Mouse (Mus musculus) CH12.LX (cell line): ENCODE measurements around the gene Ank2. TPM values are rescaled to one million over a fixed set of nuclear protein-coding genes. Genes with fewer than 3 reads are reported as not detected.

Experiments used
- DNase-seq: peaks from one replicate; pipeline ENCODE4 v3.0.0-alpha.2; 2013; ENCODE audit errors: extremely low read depth
- H3K27ac ChIP-seq: 2 replicates; pipeline ENCODE4 v1.5.1; 2012; ENCODE audit warnings: low read depth, mild to moderate bottlenecking, control low read depth, moderate library complexity; ENCODE audit not compliant: insufficient read depth
- H3K27me3 ChIP-seq: replicated peaks from 2 replicates; pipeline ENCODE3; 2012; ENCODE audit warnings: inconsistent platforms
- H3K36me3 ChIP-seq, 2 experiments: replicated peaks in 1 of 2; 2 replicates each; pipeline versions ENCODE3 to v1.6.1; 2012; ENCODE audit warnings: inconsistent platforms in 1 of 2, low read length in 1 of 2, mild to moderate bottlenecking in 1 of 2, mixed read lengths in 1 of 2, moderate library complexity in 1 of 2; ENCODE audit not compliant: control insufficient read depth in 1 of 2, insufficient read depth in 1 of 2
- H3K4me1 ChIP-seq, 2 experiments: 2 replicates each; pipeline ENCODE4 v1.6.1; 2012; ENCODE audit warnings: inconsistent platforms in 1 of 2, moderate library complexity in 1 of 2; ENCODE audit not compliant: insufficient read depth in 2 of 2, control insufficient read depth in 1 of 2
- H3K4me2 ChIP-seq: 2 replicates; pipeline ENCODE4 v1.6.1; 2012; ENCODE audit warnings: low read depth, mild to moderate bottlenecking, control low read depth; ENCODE audit not compliant: poor library complexity, insufficient read depth, severe bottlenecking
- H3K4me3 ChIP-seq, 3 experiments: fragments of 150-350 bp in 1 of 3; sonication (generic) in 1 of 3; replicated peaks in 1 of 3; 2 replicates each; pipeline versions ENCODE3 to v1.5.1; 2011 to 2012; ENCODE audit warnings: low read depth in 2 of 3, low read length in 2 of 3, mild to moderate bottlenecking in 2 of 3, moderate library complexity in 2 of 3, control low read depth in 1 of 3, improper control_type of control experiment in 1 of 3, inconsistent platforms in 1 of 3, mixed read lengths in 1 of 3; ENCODE audit not compliant: poor library complexity in 1 of 3
- H3K79me2 ChIP-seq: replicated peaks from 2 replicates; pipeline ENCODE4 v1.6.1; 2012; ENCODE audit warnings: mild to moderate bottlenecking, moderate library complexity; ENCODE audit not compliant: control insufficient read depth, poor library complexity, insufficient read depth, severe bottlenecking; ENCODE audit errors: extremely low read depth
- H3K9ac ChIP-seq: 2 replicates; pipeline ENCODE4 v1.6.1; 2012; ENCODE audit warnings: low read depth, mild to moderate bottlenecking, control low read depth, moderate library complexity; ENCODE audit not compliant: insufficient read depth
- H3K9me3 ChIP-seq: replicated peaks from 2 replicates; pipeline ENCODE3; 2012; ENCODE audit warnings: low read length, inconsistent platforms, mixed read lengths
- CHD1 ChIP-seq: IDR thresholded peaks from 2 replicates; pipeline ENCODE4 v1.6.1; 2012; ENCODE audit warnings: low read depth, low read length, improper control_type of control experiment, inconsistent platforms
- CHD2 ChIP-seq: IDR thresholded peaks from 2 replicates; pipeline ENCODE4 v1.6.1; 2011; ENCODE audit warnings: low read length, improper control_type of control experiment
- CTCF ChIP-seq, 2 experiments: IDR thresholded peaks in 1 of 2; conservative IDR thresholded peaks in 1 of 2; 2 replicates each; pipeline ENCODE4 v1.5.1; 2011 to 2012; ENCODE audit warnings: low read depth in 2 of 2, low read length in 2 of 2, improper control_type of control experiment in 1 of 2, inconsistent platforms in 1 of 2, mild to moderate bottlenecking in 1 of 2, moderate library complexity in 1 of 2
- E2F4 ChIP-seq: IDR thresholded peaks from 2 replicates; pipeline ENCODE4 v1.6.1; 2011; ENCODE audit warnings: low read depth, low read length, improper control_type of control experiment; ENCODE audit not compliant: insufficient replicate concordance
- ELF1 ChIP-seq: IDR thresholded peaks from 2 replicates; pipeline ENCODE4 v1.6.1; 2014; ENCODE audit warnings: low read depth, mild to moderate bottlenecking, inconsistent platforms, low read length, improper control_type of control experiment
- ETS1 ChIP-seq: conservative IDR thresholded peaks from 2 replicates; pipeline ENCODE4 v1.6.1; 2012; ENCODE audit warnings: low read depth, mild to moderate bottlenecking, inconsistent platforms, low read length, improper control_type of control experiment, moderate library complexity
- GABPA ChIP-seq: IDR thresholded peaks from 2 replicates; pipeline ENCODE4 v1.6.1; 2012; ENCODE audit warnings: low read depth, low read length, improper control_type of control experiment, inconsistent platforms; ENCODE audit not compliant: insufficient replicate concordance
- JUN ChIP-seq: IDR thresholded peaks from 2 replicates; pipeline ENCODE4 v1.6.1; 2011; ENCODE audit warnings: low read depth, mild to moderate bottlenecking, low read length, improper control_type of control experiment, moderate library complexity; ENCODE audit not compliant: insufficient read depth
- JUND ChIP-seq: conservative IDR thresholded peaks from 2 replicates; pipeline ENCODE4 v1.6.1; 2011; ENCODE audit warnings: low read depth, low read length, improper control_type of control experiment
- KAT2A ChIP-seq: IDR thresholded peaks from 2 replicates; pipeline ENCODE4 v1.6.1; 2012; ENCODE audit warnings: low read length, improper control_type of control experiment, inconsistent platforms; ENCODE audit not compliant: insufficient replicate concordance
- MAFK ChIP-seq: IDR thresholded peaks from 2 replicates; pipeline ENCODE4 v1.6.1; 2011; ENCODE audit warnings: low read length, improper control_type of control experiment; ENCODE audit not compliant: insufficient replicate concordance
- MAX ChIP-seq: IDR thresholded peaks from 2 replicates; pipeline ENCODE4 v1.6.1; 2011; ENCODE audit warnings: low read length, improper control_type of control experiment
- MXI1 ChIP-seq: IDR thresholded peaks from 2 replicates; pipeline ENCODE4 v1.6.1; 2011; ENCODE audit warnings: mild to moderate bottlenecking, low read depth, low read length, improper control_type of control experiment
- MYC ChIP-seq: IDR thresholded peaks from 2 replicates; pipeline ENCODE4 v1.6.1; 2011; ENCODE audit warnings: low read depth, mild to moderate bottlenecking, improper control_type of control experiment, low read length
- NELFE ChIP-seq: IDR thresholded peaks from 2 replicates; pipeline ENCODE4 v1.6.1; 2011; ENCODE audit warnings: low read depth, low read length, improper control_type of control experiment
- NRF1 ChIP-seq: IDR thresholded peaks from 2 replicates; pipeline ENCODE4 v1.6.1; 2014; ENCODE audit warnings: low read depth, mild to moderate bottlenecking, inconsistent platforms, low read length, improper control_type of control experiment, moderate library complexity
- PAX5 ChIP-seq: IDR thresholded peaks from 2 replicates; pipeline ENCODE4 v1.6.1; 2012; ENCODE audit warnings: low read length, inconsistent platforms, mixed read lengths
- POLR2A ChIP-seq: IDR thresholded peaks from 2 replicates; pipeline ENCODE4 v1.6.1; 2011; ENCODE audit warnings: low read depth, mild to moderate bottlenecking, improper control_type of control experiment, low read length
- POLR2AphosphoS2 ChIP-seq: IDR thresholded peaks from 2 replicates; pipeline ENCODE4 v1.6.1; 2011; ENCODE audit warnings: low read depth, low read length, improper control_type of control experiment
- RAD21 ChIP-seq: IDR thresholded peaks from 2 replicates; pipeline ENCODE4 v1.6.1; 2011; ENCODE audit warnings: low read depth, mild to moderate bottlenecking, low read length, improper control_type of control experiment, moderate library complexity
- RCOR1 ChIP-seq: conservative IDR thresholded peaks from 2 replicates; pipeline ENCODE4 v1.6.1; 2012; ENCODE audit warnings: low read depth, mild to moderate bottlenecking, inconsistent platforms, low read length, improper control_type of control experiment
- SIN3A ChIP-seq: IDR thresholded peaks from 2 replicates; pipeline ENCODE4 v1.6.1; 2012; ENCODE audit warnings: low read length, improper control_type of control experiment, inconsistent platforms
- SMC3 ChIP-seq: IDR thresholded peaks from 2 replicates; pipeline ENCODE4 v1.6.1; 2011; ENCODE audit warnings: low read depth, low read length, improper control_type of control experiment
- TBP ChIP-seq: conservative IDR thresholded peaks from 2 replicates; pipeline ENCODE4 v1.6.1; 2011; ENCODE audit warnings: low read depth, low read length, improper control_type of control experiment
- TCF12 ChIP-seq: IDR thresholded peaks from 2 replicates; pipeline ENCODE4 v1.6.1; 2014; ENCODE audit warnings: low read depth, mild to moderate bottlenecking, inconsistent platforms, low read length, improper control_type of control experiment
- ZC3H11A ChIP-seq: IDR thresholded peaks from 2 replicates; pipeline ENCODE4 v1.6.1; 2012; ENCODE audit warnings: low read depth, mild to moderate bottlenecking, inconsistent platforms, low read length, improper control_type of control experiment
- ZKSCAN1 ChIP-seq: IDR thresholded peaks from 2 replicates; pipeline ENCODE4 v1.6.1; 2012; ENCODE audit warnings: low read depth, inconsistent platforms, low read length, improper control_type of control experiment, borderline replicate concordance
- ZMIZ1 ChIP-seq: IDR thresholded peaks from 2 replicates; pipeline ENCODE4 v1.6.1; 2012; ENCODE audit warnings: low read depth, mild to moderate bottlenecking, inconsistent platforms, low read length, improper control_type of control experiment
- dilution Hi-C: fragments of 300-500 bp; cut with MboI; formaldehyde crosslinking; loops from 2 replicates; pipeline ENCODE4 v1.14.3; 2020; ENCODE audit warnings: low sequenced_read_pairs; ENCODE audit not compliant: extremely low pct_unique_long_range_greater_than_20kb, extremely low pct_ligation_motif_present
- in situ Hi-C: fragments of 300-500 bp; cut with MboI; formaldehyde crosslinking; loops from 3 replicates; pipeline ENCODE4 v1.14.3; 2019; ENCODE audit warnings: low sequenced_read_pairs, low pct_ligation_motif_present, low pct_unique_long_range_greater_than_20kb, mixed read lengths
- polyA plus RNA-seq: library from polyadenylated mRNA; unstranded; fragments of >175 nt; gene quantifications from 2 replicates; pipeline ENCODE4 v1.2.1, GENCODE M21; 2012; ENCODE audit warnings: low read depth; ENCODE audit not compliant: insufficient read length
- total RNA-seq, 2 experiments: library from RNA; depleted of rRNA; stranded (reverse); fragments of 300-350 nt in 1 of 2; fragments of >200 nt in 1 of 2; gene quantifications; 2 replicates each; pipeline ENCODE4 v1.2.3; 2012 to 2014

The Ank2 gene
- total and polyA plus RNA-seq, 3 experiments: 3.9 to 20.9 (median 12.2) TPM

DNA sequence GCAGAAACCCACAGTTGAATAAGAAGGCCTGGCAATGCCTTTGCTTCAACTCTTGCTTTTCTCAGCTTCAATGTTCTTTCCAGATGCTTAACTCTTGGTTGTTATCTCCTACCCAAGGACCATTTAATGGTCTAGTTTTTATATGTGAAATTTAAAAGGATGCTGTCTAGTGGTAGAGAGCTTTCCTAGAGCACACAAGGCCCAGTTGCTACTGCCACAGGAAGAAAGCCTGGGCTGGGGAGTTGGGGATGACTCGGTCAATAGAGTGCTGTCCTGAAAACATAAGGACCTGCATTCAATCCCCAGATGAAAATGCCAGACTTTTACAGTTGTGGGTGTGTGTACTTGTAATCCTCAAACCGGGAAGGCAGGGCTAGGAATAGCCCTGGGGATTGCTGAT lies 277.1 kb downstream of the Ank2 start:
- no peak overlapping the region for H3K4me3 ChIP-seq
- H3K4me1 ChIP-seq: peaks cover 5 to 11% of the 10 kb centered on the region in 2 experiments; a peak in 2 of 4 replicates
- H3K9ac ChIP-seq: no peak overlapping the region
- H3K9me3 ChIP-seq: no peaks in the 10 kb centered on the region
- in situ Hi-C loops: no loop called here
- no peaks in the 10 kb centered on the region for H3K27me3 ChIP-seq
- dilution Hi-C loops: no loop called here
- DNase-seq: no peak
- TF ChIP-seq JUN (no peak), POLR2AphosphoS2 (no peak), NRF1 (no peak), SMC3 (no peak), ZMIZ1 (no peak), POLR2A (no peak), MAFK (no peak), TBP (no peak), KAT2A (no peak), JUND (no peak), ETS1 (no peak), NELFE (no peak), SIN3A (no peak), E2F4 (no peak), RCOR1 (no peak), MYC (no peak), PAX5 (no peak), CHD2 (no peak), ZKSCAN1 (no peak), GABPA (no peak)
- TF ChIP-seq, all 38 proteins: peak for 0
- Histone ChIP-seq H3K36me3 (no peaks in the 10 kb centered on the region), H3K27ac (no peak overlapping the region), H3K4me2 (no peak overlapping the region), H3K79me2 (no peaks in the 10 kb centered on the region)

DNA sequence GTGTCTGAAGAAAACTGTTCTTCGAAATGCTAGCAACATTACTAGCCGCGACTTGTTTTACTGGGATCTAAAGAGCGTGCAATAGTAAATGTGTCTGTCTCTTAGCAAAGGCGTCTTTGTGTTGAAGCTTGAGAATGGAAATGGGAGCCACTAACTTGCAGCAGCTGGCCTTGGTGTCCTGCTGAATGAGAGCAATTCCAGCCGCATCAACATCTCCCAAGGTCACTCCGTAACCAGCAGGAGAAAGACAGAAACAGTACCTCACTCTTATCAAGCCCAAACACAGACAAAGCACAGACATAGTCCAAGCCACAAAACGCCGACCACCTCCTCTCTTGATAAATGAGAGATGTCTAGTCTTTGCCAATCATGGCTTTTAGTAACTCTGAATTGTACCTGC lies 278.3 kb downstream of the Ank2 start:
- no peak overlapping the region for H3K9ac ChIP-seq
- in situ Hi-C loops: no loop called here
- no peaks in the 10 kb centered on the region for H3K9me3 ChIP-seq
- dilution Hi-C loops: no loop called here
- no peak for TF ChIP-seq ZKSCAN1
- no peak for TF ChIP-seq MAX
- no peak for TF ChIP-seq TCF12
- TF ChIP-seq ELF1: no peak
- no peak for TF ChIP-seq CHD2
- TF ChIP-seq MXI1: no peak
- no peak for TF ChIP-seq KAT2A
- TF ChIP-seq POLR2AphosphoS2: no peak
- no peak for TF ChIP-seq JUND
- no peak for TF ChIP-seq CTCF (conservative IDR thresholded peaks at IDR 0.05 in 1 of 2, IDR thresholded peaks at IDR 0.05 in 1 of 2; ENCODE audit: low read depth in 2 of 2, low read length in 2 of 2)
- TF ChIP-seq MAFK: no peak
- no peak for TF ChIP-seq ZMIZ1
- TF ChIP-seq CHD1: no peak
- no peak for TF ChIP-seq NELFE
- no peak for TF ChIP-seq RAD21
- no peak for TF ChIP-seq ZC3H11A
- no peak overlapping the region for H3K4me3 ChIP-seq
- H3K4me1 ChIP-seq: peaks cover 2% of the 10 kb centered on the region in 2 experiments; a peak in 2 of 4 replicates
- H3K4me2 ChIP-seq: no peak overlapping the region
- no peak overlapping the region for H3K27ac ChIP-seq
- no peaks in the 10 kb centered on the region for H3K79me2 ChIP-seq
- H3K36me3 ChIP-seq: no peaks in the 10 kb centered on the region
- DNase-seq: no peak
- no peaks in the 10 kb centered on the region for H3K27me3 ChIP-seq
